Mouse (Mus musculus) cerebellum, adult (tissue): Measurements from ENCODE around the gene D17Wsu92e.

Source experiments
- ATAC-seq: cut with Nextera tagmentation; 2 replicates; pipeline ENCODE4 v1.9.2; 2017; ENCODE audit warnings: mild to moderate bottlenecking, moderate library complexity, mixed read lengths; ENCODE audit not compliant: insufficient number of reproducible peaks, low FRiP score, low TSS enrichment

The D17Wsu92e gene

GRCm38 (mm10) chr17:27707954-27708661, 112.3 kb downstream of the D17Wsu92e start:
- ATAC-seq, result no peak

- ATAC-seq, result no peak
Measured at GRCm38 (mm10) chr17:27705661-27706060, 114.8 kb downstream of the D17Wsu92e start.

GRCm38 (mm10) chr17:27703961-27704621, 116.4 kb downstream of the D17Wsu92e start:
- ATAC-seq, result no peak

GRCm38 (mm10) chr17:27702518-27702917, 117.9 kb downstream of the D17Wsu92e start:
- ATAC-seq, result no peak

- ATAC-seq, result no peak
Measured at GRCm38 (mm10) chr17:27701856-27702255, 118.6 kb downstream of the D17Wsu92e start.
